Mouse (Mus musculus) adipocyte (in vitro differentiated cells): ENCODE results near the gene Gm20817.
"Not testable (repeated sequence)": the region's sequence is repeated elsewhere in the genome, so short reads cannot be mapped to it uniquely, and the experiment has no call there.

Source experiments
- DNase-seq: peaks from one replicate; pipeline ENCODE4 v3.0.0-alpha.2; 2016; ENCODE audit warnings: low spot score

Gene Gm20817

DNA sequence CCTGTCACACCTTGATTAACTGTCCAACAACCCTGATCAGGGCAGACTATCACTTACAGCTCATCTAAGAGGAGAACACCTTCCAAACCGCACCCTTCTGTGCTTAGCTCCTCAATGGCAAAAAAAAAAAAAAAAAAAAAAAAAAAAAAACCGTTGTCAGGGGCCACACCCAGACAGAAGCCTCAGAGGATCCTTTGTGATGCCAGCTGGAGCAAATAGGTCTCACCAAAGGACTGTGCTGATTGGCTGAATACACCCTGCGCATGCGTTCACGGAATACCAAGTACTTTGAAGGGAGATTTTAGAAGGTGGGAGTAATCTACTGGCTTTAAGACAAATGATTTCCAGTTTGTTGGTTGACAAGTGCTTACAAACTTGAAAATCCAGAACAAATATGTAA lies at the start of gene Gm20817:
Gene Gm20817 (minus strand): TSS at position 101 of the 400 bp plus-strand sequence.
- not testable (repeated sequence) for DNase-seq
